Mouse (Mus musculus) ovary, adult 18-20 months (tissue): ENCODE results near the gene Fam210b.

Experiments used
- DNase-seq: peaks from one replicate; pipeline ENCODE4 v3.0.0; 2022; ENCODE audit warnings: low spot score, mixed read lengths

Gene Fam210b

DNA sequence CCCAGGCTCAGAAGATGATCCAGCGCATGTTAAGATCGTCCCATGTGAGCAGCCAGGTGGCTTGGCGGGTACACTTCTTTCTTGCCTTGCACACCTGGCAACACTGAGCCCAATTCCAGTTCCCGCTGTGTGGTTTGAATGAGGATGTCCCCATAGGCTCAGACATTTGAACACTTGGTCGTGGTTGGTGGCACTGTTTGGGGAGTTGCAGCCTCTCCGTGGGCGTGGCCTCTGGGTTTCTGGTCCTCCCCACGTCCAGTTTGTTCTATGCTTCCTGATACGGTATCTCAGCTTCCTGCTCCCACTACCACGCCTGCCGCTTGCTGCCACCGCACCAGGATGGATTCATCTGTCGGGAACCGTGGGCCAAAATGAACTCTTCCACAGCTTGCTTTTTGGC lies 4.4 kb downstream of the Fam210b start:
- no peak for DNase-seq

- no peak for DNase-seq
These were observed 5.4 kb downstream of the Fam210b start for GRCm38 (mm10) chr2:172350773-172351172.

GRCm38 (mm10) chr2:172353218-172353617 lies 7.9 kb downstream of the Fam210b start:
- DNase-seq = no peak

GRCm38 (mm10) chr2:172354761-172355160 lies 9.4 kb downstream of the Fam210b start:
- no peak for DNase-seq

GRCm38 (mm10) chr2:172355833-172356232 lies 10.5 kb downstream of the Fam210b start:
- no peak for DNase-seq

DNA sequence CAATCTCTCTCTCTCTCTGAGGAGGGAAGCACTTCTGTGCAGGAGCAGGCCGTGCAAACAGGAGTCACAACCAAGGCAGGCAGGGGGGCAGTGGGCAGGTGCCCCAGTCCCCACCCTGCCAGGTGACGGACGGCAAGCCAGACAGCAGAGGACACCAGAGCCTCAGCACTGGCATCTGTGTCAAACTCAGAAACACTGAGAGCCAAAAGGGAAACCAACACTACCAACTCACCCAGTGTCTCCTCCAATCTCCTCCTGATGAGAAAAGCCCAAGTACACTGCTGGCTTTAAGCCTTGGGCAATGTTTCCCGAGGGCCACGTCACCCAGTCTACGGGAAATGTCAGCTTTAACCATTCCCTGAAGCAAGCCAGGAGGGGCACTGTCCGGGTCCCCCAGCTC lies 17.8 kb downstream of the Fam210b start:
- DNase-seq = no peak

- peak; percentile 91 for DNase-seq
These were observed 25.3 kb downstream of the Fam210b start, which contains the start of the genes Aurka and Cstf1 for GRCm38 (mm10) chr2:172370411-172371223. Aurka (minus strand) TSS chr2:172370535. Cstf1 (plus strand) TSS chr2:172370681.

DNA sequence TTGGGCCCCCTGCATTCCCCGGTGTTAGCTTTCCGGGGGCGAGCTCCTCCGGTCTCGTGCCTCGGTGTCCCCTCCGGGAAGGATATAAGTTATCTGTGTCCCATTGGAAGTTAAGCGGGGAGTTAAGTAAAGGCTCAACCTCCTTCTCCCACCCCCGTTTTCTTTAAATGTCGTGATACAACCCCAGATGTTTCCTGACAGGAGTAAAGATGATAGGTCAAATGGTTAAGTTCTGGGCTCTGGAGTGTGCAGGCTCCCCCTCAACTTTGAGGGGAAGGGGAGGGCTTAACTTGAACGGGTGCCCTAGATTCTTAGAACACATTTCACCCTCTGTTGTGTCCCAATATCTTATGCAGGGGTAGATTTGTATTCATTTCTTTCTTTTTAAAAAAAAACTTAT lies 25.9 kb downstream of the Fam210b start:
- DNase-seq = no peak

DNA sequence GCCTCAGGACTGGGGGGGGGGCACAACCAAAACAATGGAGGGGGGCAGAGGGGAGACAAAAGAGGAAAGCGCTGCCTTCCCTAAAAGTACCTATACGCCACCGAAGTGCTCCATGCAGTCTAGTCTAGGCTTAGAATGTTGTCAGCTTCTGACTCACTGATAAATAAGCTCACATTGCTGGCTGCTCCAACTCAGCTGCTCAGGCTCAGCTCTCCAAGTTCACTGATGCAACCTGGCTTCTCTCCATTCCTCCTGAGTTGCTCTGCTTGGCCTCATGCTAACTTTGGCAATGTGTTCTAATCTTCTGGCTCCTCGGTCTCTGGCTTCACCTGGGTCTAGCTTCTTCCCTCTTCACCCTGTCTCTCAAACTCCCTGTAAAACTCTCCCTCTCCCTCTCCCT lies 31.2 kb downstream of the Fam210b start:
- no peak for DNase-seq

DNA sequence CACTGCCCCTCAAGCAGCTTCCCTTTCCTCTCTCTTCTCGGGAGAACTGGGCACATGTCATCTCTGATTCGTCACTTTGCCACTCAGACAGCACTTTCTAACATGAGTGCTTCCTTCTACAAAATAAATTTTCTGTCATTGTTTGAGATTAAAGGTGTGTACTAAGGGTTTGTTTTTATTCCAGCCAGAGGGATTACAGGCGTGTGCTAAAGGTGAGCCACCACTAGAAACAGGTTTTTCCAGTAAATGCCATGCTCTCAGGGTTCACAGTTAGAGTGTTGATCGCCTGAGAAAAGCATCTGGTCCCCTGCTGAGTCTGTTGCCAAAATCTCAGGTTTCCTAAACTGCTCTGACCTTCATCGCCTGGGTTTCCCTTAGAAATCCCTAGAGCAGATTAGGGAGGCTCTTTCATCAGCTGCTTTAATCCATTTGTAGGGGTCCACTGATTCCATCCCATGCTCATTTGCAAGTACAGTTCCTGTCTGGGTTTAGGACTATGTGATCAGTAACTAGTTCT lies 31.7 kb downstream of the Fam210b start:
- DNase-seq = no peak

DNA sequence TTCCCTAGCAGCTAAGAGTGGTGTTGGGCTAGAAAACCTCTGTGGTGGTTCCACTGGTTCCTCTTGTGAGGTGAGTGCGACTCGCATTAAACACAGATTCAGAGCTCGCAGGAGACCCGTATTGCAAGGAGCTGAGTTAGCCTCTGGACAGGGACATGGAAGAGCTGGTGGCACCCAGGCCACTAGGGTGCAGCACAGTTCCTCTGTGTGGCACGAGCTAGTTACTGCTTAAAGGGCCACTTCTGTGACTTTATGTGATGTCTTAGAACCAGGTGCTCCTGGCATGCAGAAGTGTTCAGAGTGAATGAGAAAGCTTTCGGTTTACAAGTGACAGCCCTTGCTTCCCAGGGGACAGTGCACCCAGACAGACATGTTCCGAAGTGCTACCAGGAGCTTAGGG lies 33.0 kb downstream of the Fam210b start:
- no peak for DNase-seq

- DNase-seq = peak; percentile 24
These were observed 35.1 kb downstream of the Fam210b start for GRCm38 (mm10) chr2:172380513-172380912.

- DNase-seq = no peak
These were observed 36.0 kb downstream of the Fam210b start for GRCm38 (mm10) chr2:172381341-172381740.

- no peak for DNase-seq
These were observed 36.5 kb downstream of the Fam210b start for GRCm38 (mm10) chr2:172381898-172382297.

DNA sequence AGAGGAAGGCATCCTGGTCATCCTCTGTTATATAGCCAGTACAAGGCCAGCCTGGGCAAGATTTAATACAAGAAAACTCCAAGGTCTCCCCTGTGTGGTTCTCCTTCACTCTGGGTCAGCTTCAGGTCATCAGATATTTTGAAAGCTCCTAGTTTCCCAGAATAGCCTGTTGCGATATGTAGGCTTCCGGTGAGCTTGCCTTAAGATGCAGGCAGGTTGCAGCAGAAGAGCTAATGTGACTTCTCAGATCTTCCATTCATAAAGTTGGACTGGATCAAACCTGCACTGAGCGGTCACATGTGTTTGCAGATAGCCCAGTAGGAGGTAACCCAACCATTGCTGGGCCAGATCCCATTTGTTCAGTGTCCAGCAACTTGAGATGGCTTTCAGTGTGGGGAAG lies 39.4 kb downstream of the Fam210b start:
- no peak for DNase-seq

DNA sequence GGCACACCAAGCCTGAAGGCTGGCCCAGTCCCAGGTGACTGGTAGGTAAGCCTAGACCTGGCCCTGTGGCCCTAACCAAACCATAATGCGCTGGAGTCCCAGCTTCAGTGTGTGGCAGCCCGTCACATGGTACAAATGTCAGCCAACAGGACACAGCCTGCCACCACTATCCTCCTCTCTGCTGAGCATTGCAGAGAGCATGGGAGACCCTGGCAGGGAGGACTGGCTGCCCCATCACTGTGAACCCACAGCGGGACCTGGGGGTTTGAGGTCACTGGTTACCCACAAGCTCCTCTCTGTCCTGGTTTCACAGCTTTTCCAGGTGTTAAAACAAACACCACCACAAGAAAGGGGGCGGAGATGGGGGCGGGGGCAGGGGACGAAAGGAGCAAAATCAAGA lies 45.0 kb downstream of the Fam210b start:
- DNase-seq = no peak

DNA sequence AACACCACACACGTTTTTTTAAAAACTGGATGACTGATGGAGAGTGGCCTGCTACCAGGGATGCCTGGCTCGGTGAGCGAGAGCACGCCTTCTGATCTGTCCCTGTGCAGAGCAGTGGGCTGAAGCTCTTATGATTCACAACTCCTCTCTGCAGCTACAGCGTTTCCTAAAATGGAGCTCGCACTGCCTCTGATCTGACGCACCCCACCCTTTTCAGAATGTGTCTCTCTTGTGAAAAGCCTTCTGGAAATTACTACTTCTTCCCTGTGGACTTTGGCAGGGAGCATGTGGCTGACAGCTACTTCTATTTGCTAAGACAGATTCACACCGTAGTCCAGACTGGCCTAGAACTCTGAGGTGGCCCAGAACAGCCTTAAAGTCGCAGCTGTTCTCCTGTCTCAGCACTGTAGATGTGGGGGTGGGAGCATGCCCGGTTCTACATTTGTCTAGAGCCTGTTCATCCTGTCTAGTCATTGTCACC lies 46.7 kb downstream of the Fam210b start:
- no peak for DNase-seq

GRCm38 (mm10) chr2:172393391-172394051 lies 48.2 kb downstream of the Fam210b start, which contains the start of gene Cass4:
Cass4 (plus strand) TSS chr2:172393794.
- DNase-seq = no peak

DNA sequence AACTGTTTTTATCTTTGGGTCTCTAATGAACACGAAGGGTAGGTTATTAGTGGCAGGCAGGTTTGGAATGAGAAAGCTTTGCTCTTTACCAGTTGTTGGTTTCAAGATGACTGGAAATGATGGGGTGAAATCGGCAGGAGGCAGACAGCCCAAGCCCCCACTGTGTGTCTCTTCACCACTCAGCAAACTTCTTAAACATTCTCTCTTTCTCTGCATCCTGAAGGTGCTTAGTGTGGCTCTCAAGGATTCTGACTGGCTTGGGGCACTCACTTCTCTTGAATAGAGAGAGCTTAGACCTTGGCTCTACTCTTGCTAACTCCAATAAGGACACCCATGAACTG lies 48.7 kb downstream of the Fam210b start:
- no peak for DNase-seq

DNA sequence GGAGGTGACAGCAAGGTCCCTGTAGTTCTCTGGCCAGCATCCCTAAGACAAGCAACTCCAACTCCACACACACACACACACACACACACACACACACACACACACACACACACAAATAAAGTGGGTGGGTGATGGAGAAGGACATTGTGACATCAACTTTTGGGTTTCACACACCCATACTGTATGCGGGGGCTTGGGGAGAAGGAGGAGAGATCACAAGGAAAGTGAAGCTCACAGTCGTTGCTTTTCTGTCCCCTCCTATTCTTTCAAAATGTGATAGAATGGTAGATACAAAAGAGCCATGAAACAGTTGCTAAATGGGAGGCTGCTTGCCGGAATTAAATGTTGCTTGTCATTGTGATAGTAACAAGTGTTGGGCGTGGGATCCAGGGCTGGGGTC lies 49.3 kb downstream of the Fam210b start:
- no peak for DNase-seq

GRCm38 (mm10) chr2:172395961-172396360 lies 50.6 kb downstream of the Fam210b start:
- DNase-seq = no peak

GRCm38 (mm10) chr2:172399901-172400300 lies 54.5 kb downstream of the Fam210b start:
- DNase-seq = no peak
